Mouse (Mus musculus) hindbrain, postnatal 0 days (tissue): ENCODE results near the gene Mast4. TPM values are rescaled to one million over a fixed set of nuclear protein-coding genes. Genes with fewer than 3 reads are reported as not detected.

Source experiments
- ATAC-seq: fragments of 200-750 bp; cut with Nextera tagmentation; 2 replicates; pipeline ENCODE4 v1.8.0; 2017; ENCODE audit warnings: mild to moderate bottlenecking, moderate TSS enrichment, moderate library complexity
- DNase-seq: peaks from one replicate; pipeline ENCODE4 v3.0.0-alpha.2; 2015; ENCODE audit warnings: low spot score
- H3K27ac ChIP-seq: fragments of 300-500 bp; sonication (generic); 2 replicates; pipeline ENCODE4 v1.5.1; 2014; ENCODE audit warnings: mild to moderate bottlenecking
- H3K27me3 ChIP-seq: fragments of 300-500 bp; sonication (generic); 2 replicates; pipeline ENCODE4 v1.6.1; 2014; ENCODE audit warnings: low read length, mixed read lengths; ENCODE audit not compliant: insufficient read depth
- H3K36me3 ChIP-seq: fragments of 300-500 bp; sonication (generic); 2 replicates; pipeline ENCODE4 v1.6.1; 2014; ENCODE audit warnings: low read length, mixed read lengths; ENCODE audit not compliant: insufficient read depth
- H3K4me1 ChIP-seq: fragments of 300-500 bp; sonication (generic); 2 replicates; pipeline ENCODE4 v1.6.1; 2014; ENCODE audit warnings: antibody characterized with exemption, low read length, mixed read lengths; ENCODE audit not compliant: insufficient read depth
- H3K4me2 ChIP-seq: fragments of 300-500 bp; sonication (generic); 2 replicates; pipeline ENCODE4 v1.6.1; 2014; ENCODE audit warnings: low read depth, mild to moderate bottlenecking, low read length, moderate library complexity, mixed read lengths
- H3K4me3 ChIP-seq: fragments of 300-500 bp; sonication (generic); 2 replicates; pipeline ENCODE4 v1.5.1; 2014; ENCODE audit warnings: low read length
- H3K9ac ChIP-seq: fragments of 300-500 bp; sonication (generic); replicated peaks from 2 replicates; pipeline ENCODE4 v1.6.1; 2014; ENCODE audit warnings: mild to moderate bottlenecking, low read length, moderate library complexity, mixed read lengths
- H3K9me3 ChIP-seq: fragments of 300-500 bp; sonication (generic); 2 replicates; pipeline ENCODE4 v1.6.1; 2016; ENCODE audit warnings: low read length, mixed read lengths
- CTCF ChIP-seq: IDR thresholded peaks from 2 replicates; pipeline ENCODE4 v1.5.1; 2016; ENCODE audit warnings: antibody characterized with exemption, control low read depth, low read depth
- WGBS: fragments of 180-500 bp; shearing (Covaris S2); extraction: QIAGEN DNeasy Blood & Tissue Kit; methylation state at CpG from one replicate; pipeline ENCODE4 v1.1.7; 2014; 5-methylcytosine and 5-hydroxymethylcytosine counted together
- polyA plus RNA-seq: library from polyadenylated mRNA; unstranded; fragments of >200 nt; fragmentation: Nextera tagmentation; extraction: Ambion mirVana; gene quantifications from 2 replicates; pipeline ENCODE4 v1.2.1, GENCODE M21; 2015
- total RNA-seq: library from RNA; depleted of rRNA; stranded (reverse); fragments of >200 nt; gene quantifications from 2 replicates; pipeline ENCODE4 v1.2.3, GENCODE M21; 2014

Gene Mast4
- total and polyA plus RNA-seq, 2 experiments from 2014 or later = 23.5 to 31.7 TPM

GRCm38 (mm10) chr13:103246973-103247718 lies 87.2 kb downstream of the Mast4 start:
- no peak for TF ChIP-seq CTCF
- H3K27ac ChIP-seq = no peak overlapping the region
- peaks cover 8% of the 10 kb centered on the region for H3K4me1 ChIP-seq
- H3K36me3 ChIP-seq = no peaks in the 10 kb centered on the region
- WGBS = 89% methylated on average over 5 of the region's 5 CpGs
- ATAC-seq (no peak), DNase-seq (no peak)
- no peak overlapping the region for H3K4me3 ChIP-seq
- H3K9ac ChIP-seq = no peak overlapping the region
- H3K27me3 ChIP-seq = no peaks in the 10 kb centered on the region
- no peaks in the 10 kb centered on the region for H3K9me3 ChIP-seq
- no peak overlapping the region for H3K4me2 ChIP-seq

- ATAC-seq = no peak
- WGBS = 93% methylated on average over 5 of the region's 5 CpGs
- no peaks in the 10 kb centered on the region for H3K9me3 ChIP-seq
Observed at GRCm38 (mm10) chr13:103245431-103245830, 88.9 kb downstream of the Mast4 start.

GRCm38 (mm10) chr13:103244053-103244452 lies 90.2 kb downstream of the Mast4 start:
- no peak for TF ChIP-seq CTCF

More at GRCm38 (mm10) chr13:103245431-103245830, 88.9 kb downstream of the Mast4 start:
- Histone ChIP-seq H3K9ac (no peak overlapping the region), H3K4me1 (peaks cover 8% of the 10 kb centered on the region), H3K4me2 (no peak overlapping the region), H3K27ac (no peak overlapping the region), H3K27me3 (no peaks in the 10 kb centered on the region), H3K4me3 (no peak overlapping the region), H3K36me3 (no peaks in the 10 kb centered on the region)
- DNase-seq = no peak
- no peak for TF ChIP-seq CTCF

GRCm38 (mm10) chr13:103241092-103241491 lies 93.2 kb downstream of the Mast4 start:
- no peak for ATAC-seq
- Histone ChIP-seq H3K4me1 (no peaks in the 10 kb centered on the region), H3K9ac (no peak overlapping the region), H3K4me3 (no peak overlapping the region), H3K9me3 (no peaks in the 10 kb centered on the region), H3K4me2 (no peak overlapping the region), H3K27ac (no peak overlapping the region), H3K27me3 (no peaks in the 10 kb centered on the region), H3K36me3 (no peaks in the 10 kb centered on the region)
- no peak for TF ChIP-seq CTCF
- no peak for DNase-seq
- 92% methylated on average over 4 of the region's 4 CpGs for WGBS

More at GRCm38 (mm10) chr13:103244053-103244452, 90.2 kb downstream of the Mast4 start:
- 54% methylated on average over 4 of the region's 4 CpGs for WGBS
- DNase-seq (no peak), ATAC-seq (no peak)
- no peaks in the 10 kb centered on the region for H3K9me3 ChIP-seq
- H3K27ac ChIP-seq = no peak overlapping the region
- no peak overlapping the region for H3K4me3 ChIP-seq
- H3K9ac ChIP-seq = no peak overlapping the region
- no peak overlapping the region for H3K4me2 ChIP-seq
- H3K36me3 ChIP-seq = no peaks in the 10 kb centered on the region
- no peaks in the 10 kb centered on the region for H3K27me3 ChIP-seq
- peaks cover 8% of the 10 kb centered on the region for H3K4me1 ChIP-seq

- no peak overlapping the region for H3K4me3 ChIP-seq
- 87% methylated on average over 8 of the region's 8 CpGs for WGBS
- H3K36me3 ChIP-seq = no peaks in the 10 kb centered on the region
- H3K27me3 ChIP-seq = no peaks in the 10 kb centered on the region
- ATAC-seq = no peak
- H3K4me2 ChIP-seq = no peak overlapping the region
- no peak overlapping the region for H3K27ac ChIP-seq
- DNase-seq = no peak
- no peak for TF ChIP-seq CTCF
- H3K4me1 ChIP-seq = no peaks in the 10 kb centered on the region
- H3K9me3 ChIP-seq = no peaks in the 10 kb centered on the region
- no peak overlapping the region for H3K9ac ChIP-seq
Observed at GRCm38 (mm10) chr13:103239654-103240053, 94.6 kb downstream of the Mast4 start.

- ATAC-seq (no peak), DNase-seq (no peak)
- H3K4me2 ChIP-seq = no peak overlapping the region
- no peaks in the 10 kb centered on the region for H3K4me1 ChIP-seq
- H3K4me3 ChIP-seq = no peak overlapping the region
- no peak overlapping the region for H3K9ac ChIP-seq
- H3K9me3 ChIP-seq = no peaks in the 10 kb centered on the region
- no peak overlapping the region for H3K27ac ChIP-seq
- no peaks in the 10 kb centered on the region for H3K27me3 ChIP-seq
- no peaks in the 10 kb centered on the region for H3K36me3 ChIP-seq
- no peak for TF ChIP-seq CTCF
- 95% methylated on average over 7 of the region's 7 CpGs for WGBS
Observed at GRCm38 (mm10) chr13:103238034-103238705, 96.1 kb downstream of the Mast4 start.

- ATAC-seq (no peak), DNase-seq (no peak)
- Histone ChIP-seq H3K4me2 (no peak overlapping the region), H3K27ac (no peak overlapping the region), H3K4me1 (no peaks in the 10 kb centered on the region), H3K27me3 (no peaks in the 10 kb centered on the region), H3K9ac (no peak overlapping the region), H3K36me3 (no peaks in the 10 kb centered on the region), H3K4me3 (no peak overlapping the region), H3K9me3 (no peaks in the 10 kb centered on the region)
- no peak for TF ChIP-seq CTCF
- 93% methylated on average over 7 of the region's 7 CpGs for WGBS
Observed at GRCm38 (mm10) chr13:103232171-103232570, 102.1 kb downstream of the Mast4 start.
